Mouse (Mus musculus) left cerebral cortex, postnatal 25 days (tissue): Measurements from ENCODE around the gene Elf2. TPM values are rescaled to one million over a fixed set of nuclear protein-coding genes. Genes with fewer than 3 reads are reported as not detected.
A peak's percentile ranks its signal among the peaks of the same experiment; 100 is the strongest.
"Not testable (repeated sequence)": the region's sequence is repeated elsewhere in the genome, so short reads cannot be mapped to it uniquely, and the experiment has no call there.

ENCODE experiments used
- DNase-seq, 2 experiments: peaks; one replicate each; pipeline ENCODE4 v3.0.0; 2022; ENCODE audit warnings: low spot score in 2 of 2, mixed read lengths in 1 of 2
- intact Hi-C: fragments of 180-260 bp; cut with DNase I; formaldehyde crosslinking; loops from one replicate; pipeline ENCODE4 v1.15.1; 2025
- total RNA-seq, 2 experiments: library from RNA; stranded (reverse); gene quantifications; 2 replicates each; pipeline ENCODE4 v1.2.3; 2021

Gene Elf2
- total RNA-seq, 2 experiments from 2014 or later, result 35.6 to 36.4 TPM

- intact Hi-C loops, result loop anchor here (1.0 to 2.0 kb wide), 2 partner anchors 26 to 52 kb away; no protein-coding TSS in a partner anchor
- peak; percentile 91 for DNase-seq
These were observed 115.9 kb downstream of the Elf2 start, which contains the start of gene Noct for GRCm38 (mm10) chr3:51224363-51225225. TSS of gene Noct (plus strand) at chr3:51224447.

- intact Hi-C loops, result no loop called here
- DNase-seq, result peak in 1 of 2 experiments; percentile 28
These were observed 116.9 kb downstream of the Elf2 start for GRCm38 (mm10) chr3:51223556-51223955.

DNA sequence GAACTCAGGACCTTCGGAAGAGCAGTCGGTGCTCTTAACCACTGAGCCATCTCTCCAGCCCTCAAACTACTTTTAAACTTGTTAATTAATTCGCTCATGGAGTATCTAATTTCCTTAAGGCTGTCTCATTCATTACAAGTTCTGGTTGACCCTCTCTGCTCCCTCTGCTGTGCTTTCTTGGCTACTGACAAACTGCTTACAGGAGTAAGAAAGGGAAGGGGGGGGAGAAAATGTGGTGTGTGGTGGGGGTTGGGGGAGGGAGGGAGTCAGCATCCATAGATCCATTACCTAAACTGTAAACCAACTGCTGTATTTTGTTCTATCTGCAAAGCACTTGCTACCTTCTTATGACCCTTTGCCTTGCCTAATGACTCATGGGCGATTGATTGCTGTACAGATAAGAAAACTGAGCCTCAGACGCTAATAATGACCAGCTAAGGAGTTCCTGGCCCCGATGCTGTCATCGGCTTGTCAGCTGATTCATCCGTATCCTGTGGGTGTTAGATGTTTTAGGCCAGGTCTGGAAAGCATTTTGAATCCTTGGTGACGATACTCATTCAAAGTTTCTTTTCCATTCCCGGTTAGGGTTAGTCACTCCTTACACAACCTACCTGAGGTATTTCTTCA lies 117.5 kb downstream of the Elf2 start:
- intact Hi-C loops, result no loop called here

GRCm38 (mm10) chr3:51222302-51222701 lies 118.2 kb downstream of the Elf2 start:
- no peak for DNase-seq
- intact Hi-C loops, result no loop called here

More for the DNA sequence above, 117.5 kb downstream of the Elf2 start:
- no peak for DNase-seq

- intact Hi-C loops, result no loop called here
- no peak for DNase-seq
These were observed 118.6 kb downstream of the Elf2 start for GRCm38 (mm10) chr3:51221847-51222246.

GRCm38 (mm10) chr3:51220846-51221245 lies 119.6 kb downstream of the Elf2 start:
- intact Hi-C loops, result no loop called here
- no peak for DNase-seq

- intact Hi-C loops, result no loop called here
- DNase-seq, result no peak
These were observed 121.2 kb downstream of the Elf2 start for GRCm38 (mm10) chr3:51219213-51219612.

DNA sequence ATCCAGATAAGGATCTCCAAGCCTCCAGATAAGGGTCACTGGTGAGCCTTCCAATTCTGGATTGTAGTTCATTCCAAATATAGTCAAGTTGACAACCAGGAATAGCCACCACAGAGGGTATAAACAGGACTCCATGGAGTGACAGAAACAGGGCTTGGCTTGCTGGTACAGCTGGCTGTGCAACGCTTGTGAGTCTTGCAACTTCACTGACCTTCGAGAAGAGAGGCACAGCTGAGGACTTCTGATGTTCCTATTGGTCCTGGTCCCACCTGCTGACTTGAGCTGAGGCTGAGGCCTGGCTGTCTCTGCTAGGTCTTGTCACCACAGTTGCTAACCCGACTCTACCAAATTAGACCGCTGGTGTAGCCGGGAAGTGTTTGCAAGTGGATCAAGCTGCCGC lies 122.1 kb downstream of the Elf2 start:
- intact Hi-C loops, DNase-seq: not testable (repeated sequence)

DNA sequence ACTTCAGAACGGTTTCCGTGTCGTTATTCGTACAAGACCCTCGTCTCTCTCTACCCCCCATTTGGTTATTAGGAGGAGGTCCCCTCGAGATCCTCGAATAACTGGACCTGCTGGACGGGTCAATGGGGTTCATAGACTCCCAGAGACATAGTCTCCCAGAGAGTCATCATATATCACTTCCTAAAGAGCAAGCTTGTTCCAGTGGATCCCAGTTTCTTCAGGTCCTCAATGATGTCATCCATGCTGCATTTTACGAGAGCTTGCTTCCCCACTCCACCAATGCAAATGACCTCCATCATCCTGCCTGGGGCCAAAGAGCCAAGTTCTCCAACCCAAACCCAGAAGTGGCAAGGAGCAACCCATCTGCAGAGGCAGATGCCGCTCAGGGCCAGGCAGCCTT lies 124.1 kb downstream of the Elf2 start:
- DNase-seq, intact Hi-C loops: not testable (repeated sequence)

DNA sequence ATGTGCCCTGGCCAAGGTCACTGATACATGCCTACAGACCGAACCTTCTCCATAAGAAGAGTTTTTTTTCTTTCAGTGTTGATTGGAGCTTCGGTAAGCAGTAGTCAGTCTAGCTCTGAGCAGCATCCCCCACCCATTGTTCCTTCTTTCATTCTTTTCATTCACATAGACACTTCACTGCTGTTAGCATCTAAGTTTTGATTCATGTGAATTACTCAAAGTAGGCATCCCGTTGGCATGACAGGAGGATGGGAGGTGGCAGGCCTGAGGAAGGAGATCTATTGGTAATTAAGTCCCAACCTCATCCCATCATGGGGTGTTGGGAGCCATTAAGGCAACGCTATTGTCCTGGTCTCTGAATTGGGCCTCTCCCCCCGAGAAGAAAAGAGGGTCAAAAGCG lies 124.8 kb downstream of the Elf2 start:
- DNase-seq, result no peak
- intact Hi-C loops, result no loop called here

GRCm38 (mm10) chr3:51213111-51213510 lies 127.4 kb downstream of the Elf2 start:
- DNase-seq, result no peak
- intact Hi-C loops, result no loop called here

DNA sequence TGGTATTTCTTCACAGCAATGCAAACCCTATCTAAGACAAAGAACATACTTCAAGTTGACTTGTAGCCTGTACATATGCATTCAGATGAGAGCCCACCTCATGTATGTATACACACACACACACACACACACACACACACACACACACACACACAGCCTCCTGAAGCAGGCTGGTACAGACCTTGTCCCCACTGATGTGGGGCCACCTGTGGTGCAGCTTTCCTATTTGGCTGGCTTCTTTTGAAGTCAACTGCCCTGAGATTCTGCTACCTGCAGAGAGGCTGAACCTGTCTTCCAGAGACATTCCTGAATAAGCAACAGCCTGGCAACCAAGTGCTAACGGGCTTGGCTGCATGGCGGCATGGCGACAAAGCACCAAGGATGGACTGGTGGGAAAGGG lies 130.0 kb downstream of the Elf2 start:
- DNase-seq, result no peak
- intact Hi-C loops, result no loop called here

DNA sequence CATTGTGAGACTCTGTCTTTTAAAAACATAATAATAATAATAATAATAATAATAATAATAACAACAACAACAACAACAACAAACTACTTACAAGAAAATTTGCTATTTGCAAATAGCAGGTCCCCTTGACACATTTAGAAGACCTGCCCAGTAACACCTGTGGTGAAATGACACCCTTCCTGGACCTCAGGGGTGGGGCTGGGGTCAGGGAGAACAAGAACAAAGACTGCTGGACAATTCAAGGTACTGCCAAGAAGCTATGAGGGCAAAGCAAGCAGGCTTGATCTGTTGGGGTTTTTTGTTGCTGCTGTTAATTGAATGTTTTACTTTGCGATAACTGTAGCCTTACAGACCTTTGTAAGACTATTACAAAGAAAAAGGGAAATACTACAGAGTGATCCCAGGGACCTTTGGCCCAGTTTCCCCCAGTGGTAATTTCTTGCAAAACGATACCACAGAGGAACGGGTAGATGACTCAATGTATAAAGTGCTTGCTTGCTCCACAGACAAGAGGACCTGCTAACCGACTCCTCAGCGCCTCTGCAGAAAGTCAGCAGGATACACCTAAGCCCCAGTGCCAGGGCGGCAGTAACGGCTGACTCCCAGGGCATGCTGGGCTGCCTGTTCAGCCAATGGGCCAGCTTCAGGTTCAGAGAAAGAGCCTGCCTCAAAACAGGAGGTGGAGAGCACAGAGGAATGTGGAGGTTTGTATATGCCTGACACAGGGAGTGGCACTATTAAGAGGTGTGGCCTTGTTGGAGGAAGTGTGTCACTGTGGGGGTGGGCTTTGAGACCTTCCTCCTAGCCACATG lies 130.8 kb downstream of the Elf2 start:
- no peak for DNase-seq
- intact Hi-C loops, result no loop called here

DNA sequence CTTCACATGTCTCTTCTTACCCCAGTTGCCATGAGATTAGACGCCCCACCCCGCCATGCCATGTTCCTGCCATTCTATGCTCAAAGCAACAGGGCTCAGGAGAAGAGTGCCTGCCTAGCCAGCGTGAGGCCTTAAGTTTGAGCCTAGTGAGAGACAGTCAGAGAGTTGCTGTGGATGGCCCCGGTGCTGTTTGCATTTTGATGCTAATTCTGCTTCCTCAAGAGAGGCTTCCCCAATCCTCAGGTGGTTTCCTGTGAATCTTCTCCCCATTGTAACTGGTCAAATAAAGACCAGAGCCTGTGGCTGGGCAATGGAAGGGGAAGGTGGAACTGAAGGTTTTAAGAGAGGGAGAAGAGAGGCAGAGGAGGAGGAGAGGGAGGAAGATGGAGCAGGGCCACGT lies 131.8 kb downstream of the Elf2 start:
- no peak for DNase-seq
- intact Hi-C loops, result no loop called here

DNA sequence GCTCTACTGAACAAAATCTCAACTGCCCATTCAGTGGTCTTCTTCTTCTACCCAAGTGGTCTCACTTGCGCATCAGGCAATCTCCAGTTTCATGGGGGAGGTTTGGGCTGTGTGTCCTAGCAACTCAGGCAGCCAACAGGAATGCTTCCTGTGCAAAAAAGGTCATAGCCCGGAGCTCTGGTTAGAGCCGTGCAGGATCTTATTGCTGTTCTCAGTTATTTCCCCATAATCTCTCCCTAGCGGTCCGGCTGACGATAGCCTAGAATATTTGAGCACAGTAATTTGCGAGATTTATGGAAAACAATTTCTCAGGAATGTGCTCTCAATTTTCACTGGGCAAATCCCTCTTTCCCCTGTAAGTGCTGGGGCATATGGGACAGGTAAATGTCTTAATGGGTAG lies 133.9 kb downstream of the Elf2 start:
- intact Hi-C loops, result no loop called here
- DNase-seq, result no peak

DNA sequence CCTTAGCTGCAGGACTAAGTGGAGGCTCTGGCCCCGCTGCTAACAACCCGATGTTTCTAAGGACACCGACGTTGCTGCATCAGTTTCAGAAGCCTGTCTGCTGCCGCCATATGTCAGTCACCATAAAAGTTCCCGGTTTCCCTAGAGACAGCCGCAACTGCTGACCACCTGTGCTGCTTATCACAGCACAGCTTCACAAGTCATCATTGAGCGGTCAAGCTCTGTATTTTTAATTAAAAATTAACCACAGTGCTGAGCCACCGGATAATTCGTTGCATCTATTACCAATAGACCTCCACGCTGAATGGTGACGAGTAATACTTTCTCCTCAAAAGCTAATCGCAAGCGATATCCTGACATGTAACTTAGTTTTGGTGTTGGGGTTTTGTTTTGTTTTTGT lies 135.6 kb downstream of the Elf2 start:
- DNase-seq, result no peak
- intact Hi-C loops, result no loop called here

GRCm38 (mm10) chr3:51204441-51204840 lies 136.0 kb downstream of the Elf2 start:
- intact Hi-C loops, result no loop called here
- no peak for DNase-seq

DNA sequence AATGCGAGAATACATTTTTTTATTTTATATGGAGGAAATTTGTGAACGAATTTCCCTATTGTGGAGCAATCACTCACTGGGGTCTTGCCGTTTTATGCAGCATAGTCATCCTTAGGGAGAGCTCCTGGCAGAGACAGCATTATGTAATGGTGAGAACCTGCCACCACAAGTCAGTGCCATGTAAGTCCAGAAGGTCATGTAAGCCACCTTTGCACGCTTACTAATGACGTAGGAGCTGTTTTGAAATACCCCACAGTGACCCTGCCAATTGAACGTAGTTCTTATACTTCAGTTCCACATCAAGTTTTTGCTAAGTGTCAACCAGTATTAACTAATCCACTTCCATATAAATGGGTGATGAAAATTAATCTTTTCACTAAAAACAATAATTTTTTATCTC lies 136.6 kb downstream of the Elf2 start:
- DNase-seq, result no peak
- intact Hi-C loops, result no loop called here
